Mouse (Mus musculus) hindbrain, embryonic 15.5 days (tissue): ENCODE data around the gene Dtx4. TPM values are rescaled to one million over a fixed set of nuclear protein-coding genes. Genes with fewer than 3 reads are reported as not detected.

Experiments
- ATAC-seq: fragments of 200-750 bp; cut with Nextera tagmentation; 2 replicates; pipeline ENCODE4 v1.8.0; 2017; ENCODE audit warnings: low read depth, moderate number of reproducible peaks, moderate TSS enrichment; ENCODE audit not compliant: low FRiP score
- H3K27ac ChIP-seq: fragments of 300-500 bp; sonication (generic); replicated peaks from 2 replicates; pipeline ENCODE4 v1.5.1; 2015; ENCODE audit warnings: mild to moderate bottlenecking, inconsistent platforms
- H3K27me3 ChIP-seq: fragments of 300-500 bp; sonication (generic); 2 replicates; pipeline ENCODE4 v1.6.1; 2015; ENCODE audit warnings: control low read depth, inconsistent platforms
- H3K36me3 ChIP-seq: fragments of 300-500 bp; sonication (generic); 2 replicates; pipeline ENCODE4 v1.6.1; 2015; ENCODE audit warnings: control low read depth, inconsistent platforms
- H3K4me1 ChIP-seq: fragments of 300-500 bp; sonication (generic); replicated peaks from 2 replicates; pipeline ENCODE4 v1.6.1; 2015; ENCODE audit warnings: control low read depth, inconsistent platforms
- H3K4me2 ChIP-seq: fragments of 300-500 bp; sonication (generic); 2 replicates; pipeline ENCODE4 v1.6.1; 2015; ENCODE audit warnings: moderate library complexity, mild to moderate bottlenecking, inconsistent platforms
- H3K4me3 ChIP-seq: fragments of 300-500 bp; sonication (generic); 2 replicates; pipeline ENCODE4 v1.5.1; 2015; ENCODE audit warnings: mild to moderate bottlenecking, inconsistent platforms
- H3K9ac ChIP-seq: fragments of 300-500 bp; sonication (generic); 2 replicates; pipeline ENCODE4 v1.6.1; 2015; ENCODE audit warnings: inconsistent platforms
- H3K9me3 ChIP-seq: fragments of 300-500 bp; sonication (generic); 2 replicates; pipeline ENCODE4 v1.6.1; 2016; ENCODE audit warnings: control low read depth, inconsistent platforms
- WGBS: fragments of 180-500 bp; shearing (Covaris S2); methylation state at CpG from one replicate; pipeline ENCODE4 v1.1.7; 2015; 5-methylcytosine and 5-hydroxymethylcytosine counted together
- polyA plus RNA-seq: library from polyadenylated mRNA; unstranded; fragments of >200 nt; fragmentation: Nextera tagmentation; extraction: Ambion mirVana; gene quantifications from 2 replicates; pipeline ENCODE4 v1.2.1, GENCODE M21; 2015

Dtx4 gene
- polyA plus RNA-seq, 1 experiment from 2014 or later, result 42.2 TPM

DNA sequence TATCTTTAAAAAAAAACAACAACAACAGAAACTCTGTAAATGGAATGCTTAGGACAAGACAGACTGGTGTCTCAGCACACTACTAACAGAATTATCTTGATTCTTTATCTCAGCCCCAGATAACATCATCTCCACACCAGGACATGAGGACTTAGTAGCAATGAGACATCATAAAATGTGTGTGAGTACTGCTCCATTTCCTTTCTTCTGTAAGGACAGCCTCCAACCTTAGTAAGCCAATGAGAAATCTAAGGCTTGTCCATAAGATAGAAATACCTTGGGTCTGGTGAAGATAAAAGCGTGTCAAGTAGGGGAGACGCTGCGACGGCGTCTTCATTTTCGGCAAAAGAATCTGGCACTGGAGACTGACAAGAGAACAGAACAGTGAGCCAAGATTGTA, 73.6 kb downstream of the Dtx4 start, which contains the start of gene Pfpl:
Pfpl (plus strand) TSS at position 301 of the 400 bp plus-strand sequence.
- Histone ChIP-seq H3K9ac (no peak within 1 kb of the TSS), H3K9me3 (no peaks in the 10 kb centered on the region), H3K4me1 (no peaks in the 10 kb centered on the region), H3K4me3 (no peak within 1 kb of the TSS), H3K4me2 (no peak within 1 kb of the TSS), H3K36me3 (no peaks in the 10 kb centered on the region), H3K27me3 (no peaks in the 10 kb centered on the region), H3K27ac (no peak within 1 kb of the TSS)
- 96% methylated on average over 6 of the region's 6 CpGs for whole genome bisulfite sequencing
- no peak for ATAC-seq

DNA sequence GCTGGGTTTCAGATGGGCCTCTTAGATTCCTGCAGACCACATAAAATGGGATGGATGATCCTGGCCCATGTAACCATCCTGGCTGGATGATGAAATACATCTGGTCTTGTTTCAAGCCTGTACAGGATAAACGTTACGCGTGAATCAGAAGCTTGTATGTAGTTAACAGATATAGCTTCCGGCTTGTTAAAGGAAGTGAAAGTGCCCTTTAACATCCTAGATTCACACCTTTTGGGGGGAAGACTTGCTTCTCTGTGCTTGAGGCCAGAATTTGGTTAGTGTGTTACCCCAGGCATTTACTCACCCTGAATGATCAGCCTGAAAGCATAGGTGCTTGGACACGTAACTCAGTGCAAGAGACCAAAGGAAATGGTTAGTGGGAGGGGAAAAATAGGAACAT, 74.2 kb downstream of the Dtx4 start:
- Histone ChIP-seq H3K4me2 (no peak overlapping the region), H3K27me3 (no peaks in the 10 kb centered on the region), H3K4me1 (no peaks in the 10 kb centered on the region), H3K27ac (no peak overlapping the region), H3K4me3 (no peak overlapping the region), H3K9me3 (no peaks in the 10 kb centered on the region), H3K9ac (no peak overlapping the region), H3K36me3 (no peaks in the 10 kb centered on the region)
- ATAC-seq, result no peak
- WGBS, result 95% methylated on average over 5 of the region's 5 CpGs

GRCm38 (mm10) chr19:12421680-12422079, 79.6 kb downstream of the Dtx4 start:
- Histone ChIP-seq H3K9ac (no peak overlapping the region), H3K27ac (no peak overlapping the region), H3K4me2 (no peak overlapping the region), H3K36me3 (no peaks in the 10 kb centered on the region), H3K4me1 (no peaks in the 10 kb centered on the region), H3K9me3 (no peaks in the 10 kb centered on the region), H3K27me3 (no peaks in the 10 kb centered on the region), H3K4me3 (no peak overlapping the region)
- 78% methylated on average over 1 of the region's 1 CpGs for WGBS
- ATAC-seq, result no peak

DNA sequence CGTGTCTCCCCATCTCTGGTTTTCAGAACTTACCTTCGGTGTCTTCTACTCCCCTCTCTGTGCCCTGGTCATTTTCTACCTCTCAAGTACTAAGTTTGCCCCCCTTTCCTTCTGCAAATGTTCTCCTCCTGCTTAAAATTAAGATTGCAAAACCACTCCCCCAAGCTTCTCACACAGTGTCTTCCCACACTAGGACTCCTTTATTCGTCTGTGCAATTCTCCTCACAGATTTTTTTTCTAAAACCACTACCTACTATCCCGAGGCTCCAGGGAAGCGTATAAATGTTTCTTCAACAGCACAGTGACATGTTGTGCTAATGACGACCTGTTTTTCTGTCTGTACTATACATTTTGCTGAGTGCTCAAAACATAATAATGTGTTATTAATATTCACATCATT, 80.7 kb downstream of the Dtx4 start:
- no peaks in the 10 kb centered on the region for H3K4me1 ChIP-seq
- ATAC-seq, result no peak
- 75% methylated on average over 6 of the region's 6 CpGs for WGBS
- no peak overlapping the region for H3K27ac ChIP-seq
- no peaks in the 10 kb centered on the region for H3K36me3 ChIP-seq
- no peaks in the 10 kb centered on the region for H3K9me3 ChIP-seq
- H3K9ac ChIP-seq, result no peak overlapping the region
- no peaks in the 10 kb centered on the region for H3K27me3 ChIP-seq
- H3K4me2 ChIP-seq, result no peak overlapping the region
- no peak overlapping the region for H3K4me3 ChIP-seq

DNA sequence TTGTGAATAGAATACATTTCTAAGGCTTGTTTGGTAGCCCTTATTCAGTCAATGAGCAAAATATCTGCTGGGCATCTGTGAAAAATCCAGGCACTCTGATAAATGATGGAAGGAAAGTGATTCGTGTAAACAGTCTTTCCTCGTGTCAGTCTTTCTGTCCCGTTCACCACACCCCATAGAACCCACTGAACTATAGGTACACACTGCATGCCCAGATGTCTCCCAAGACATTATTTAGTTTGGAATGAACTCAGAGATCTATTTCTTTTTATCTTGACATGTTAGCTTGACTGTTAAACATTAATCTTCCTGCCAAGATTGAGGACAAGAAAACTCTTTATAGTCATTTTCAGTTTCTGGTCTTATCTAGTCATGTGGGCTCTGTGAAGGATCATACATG, 82.9 kb downstream of the Dtx4 start:
- no peak for ATAC-seq

DNA sequence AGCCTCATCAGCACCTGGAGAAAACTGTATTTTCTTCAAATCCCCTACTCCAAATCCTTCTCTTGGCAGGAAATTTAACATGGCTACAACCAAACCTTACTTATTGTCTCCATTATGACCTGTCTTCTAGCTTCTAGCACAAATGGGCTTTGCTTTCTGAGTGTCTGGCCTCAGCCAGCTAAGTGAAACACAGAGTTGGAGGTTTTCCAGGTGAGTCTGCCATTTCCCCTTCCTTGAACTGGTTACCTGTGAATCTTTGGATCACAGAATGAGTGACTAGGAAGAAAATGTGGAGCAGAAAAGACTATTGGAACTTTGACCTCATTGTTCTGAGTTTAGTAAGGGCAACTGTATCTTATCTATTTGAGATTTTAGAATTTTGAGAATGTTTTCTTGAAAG, 83.9 kb downstream of the Dtx4 start, which contains the start of gene Olfr1441:
Olfr1441 (plus strand) TSS at position 73 of the 400 bp plus-strand sequence.
- Histone ChIP-seq H3K27ac (no peak within 1 kb of the TSS), H3K4me2 (no peak within 1 kb of the TSS), H3K9me3 (no peaks in the 10 kb centered on the region), H3K36me3 (no peaks in the 10 kb centered on the region), H3K4me1 (no peaks in the 10 kb centered on the region), H3K4me3 (no peak within 1 kb of the TSS), H3K27me3 (no peaks in the 10 kb centered on the region), H3K9ac (no peak within 1 kb of the TSS)
- no peak for ATAC-seq

More for the DNA sequence above, 82.9 kb downstream of the Dtx4 start:
- H3K9ac ChIP-seq, result no peak overlapping the region
- H3K4me1 ChIP-seq, result no peaks in the 10 kb centered on the region
- 83% methylated on average over 3 of the region's 3 CpGs for WGBS
- H3K4me3 ChIP-seq, result no peak overlapping the region
- H3K27me3 ChIP-seq, result no peaks in the 10 kb centered on the region
- no peak overlapping the region for H3K27ac ChIP-seq
- H3K9me3 ChIP-seq, result no peaks in the 10 kb centered on the region
- no peaks in the 10 kb centered on the region for H3K36me3 ChIP-seq
- no peak overlapping the region for H3K4me2 ChIP-seq

Other genes starting within 250 kb of the Dtx4 start
- gene Olfr235, start 240.4 kb downstream of the Dtx4 start, polyA plus RNA-seq, result not detected in 2 replicates
- not detected in 2 replicates for gene Olfr1434, start 221.6 kb downstream of the Dtx4 start, polyA plus RNA-seq
- not detected in 2 replicates for gene Olfr1436, start 202.3 kb downstream of the Dtx4 start, polyA plus RNA-seq
- gene Olfr1437, start 176.4 kb downstream of the Dtx4 start, polyA plus RNA-seq, result not detected in 2 replicates
- not detected in 2 replicates for gene Olfr1438-ps1, start 165.5 kb downstream of the Dtx4 start, polyA plus RNA-seq
- not detected in 2 replicates for gene Olfr1440, start 114.2 kb downstream of the Dtx4 start, polyA plus RNA-seq
- not detected in 2 replicates for gene Olfr1441, start 84.0 kb downstream of the Dtx4 start, polyA plus RNA-seq
- not detected in 2 replicates for gene Pfpl, start 73.5 kb downstream of the Dtx4 start, polyA plus RNA-seq
- 0.61 and 0.88 TPM in 2 replicates for gene Mpeg1, start 40.7 kb downstream of the Dtx4 start, polyA plus RNA-seq
- gene Fam111a, start 44.3 kb upstream of the Dtx4 start, polyA plus RNA-seq, result 6.6 and 7.9 TPM in 2 replicates
- 0.10 and 0.31 TPM in 2 replicates for gene Gm4952, start 98.5 kb upstream of the Dtx4 start, polyA plus RNA-seq
- gene Glyat, start 131.9 kb upstream of the Dtx4 start, polyA plus RNA-seq, result not detected in 2 replicates
- gene Olfr1442, start 169.0 kb upstream of the Dtx4 start, polyA plus RNA-seq, result not detected in 2 replicates
- not detected in 2 replicates for gene Olfr1443, start 176.7 kb upstream of the Dtx4 start, polyA plus RNA-seq
- gene Keg1, start 194.3 kb upstream of the Dtx4 start, polyA plus RNA-seq, result not detected in 2 replicates